Mouse (Mus musculus): ENCODE measurements around the gene Tmem107.
A peak's percentile ranks its signal among the peaks of the same experiment; 100 is the strongest.

Gene Tmem107

GRCm38 (mm10) chr11:69106842-69107241 is 36.2 kb downstream of the Tmem107 start:
- no peak for DNase-seq (ENCODE audit: low spot score in 2 of 2)

GRCm38 (mm10) chr11:69107676-69108075 is 37.1 kb downstream of the Tmem107 start:
- no peak for DNase-seq (ENCODE audit: low spot score in 2 of 2)

- DNase-seq (ENCODE audit: low spot score in 2 of 2) = no peak
Measured at GRCm38 (mm10) chr11:69108223-69108622, 37.6 kb downstream of the Tmem107 start.

GRCm38 (mm10) chr11:69109032-69109900 is 38.7 kb downstream of the Tmem107 start:
- no peak for DNase-seq (ENCODE audit: low spot score in 2 of 2)

- DNase-seq (ENCODE audit: low spot score in 2 of 2) = peak; percentile 84 to 89
Measured at GRCm38 (mm10) chr11:69110319-69111046, 39.9 kb downstream of the Tmem107 start.

GRCm38 (mm10) chr11:69111051-69111810 is 40.6 kb downstream of the Tmem107 start:
- no peak for DNase-seq (ENCODE audit: low spot score in 2 of 2)

GRCm38 (mm10) chr11:69111865-69112264 is 41.3 kb downstream of the Tmem107 start:
- DNase-seq (ENCODE audit: low spot score in 2 of 2) = no peak

GRCm38 (mm10) chr11:69114018-69114417 is 43.4 kb downstream of the Tmem107 start:
- DNase-seq (ENCODE audit: low spot score in 2 of 2) = no peak

GRCm38 (mm10) chr11:69114621-69115020 is 44.0 kb downstream of the Tmem107 start:
- DNase-seq (ENCODE audit: low spot score in 2 of 2) = no peak

- no peak for DNase-seq (ENCODE audit: low spot score in 2 of 2)
Measured at GRCm38 (mm10) chr11:69116843-69117242, 46.2 kb downstream of the Tmem107 start.

GRCm38 (mm10) chr11:69117737-69118695 is 47.4 kb downstream of the Tmem107 start:
- DNase-seq (ENCODE audit: low spot score in 2 of 2) = peak; percentile 66 to 70

GRCm38 (mm10) chr11:69118765-69119164 is 48.2 kb downstream of the Tmem107 start:
- DNase-seq (ENCODE audit: low spot score in 2 of 2) = peak; percentile 76 to 88

GRCm38 (mm10) chr11:69119446-69120155 is 49.0 kb downstream of the Tmem107 start:
- DNase-seq (ENCODE audit: low spot score in 2 of 2) = no peak

GRCm38 (mm10) chr11:69120221-69121000 is 49.8 kb downstream of the Tmem107 start, which contains the start of gene Hes7:
TSS of gene Hes7 (plus strand) at chr11:69120404.
- DNase-seq (ENCODE audit: low spot score in 2 of 2) = no peak

GRCm38 (mm10) chr11:69121001-69121740 is 50.6 kb downstream of the Tmem107 start:
- no peak for DNase-seq (ENCODE audit: low spot score in 2 of 2)

GRCm38 (mm10) chr11:69121741-69122335 is 51.2 kb downstream of the Tmem107 start:
- DNase-seq (ENCODE audit: low spot score in 2 of 2) = no peak

GRCm38 (mm10) chr11:69122336-69122951 is 51.8 kb downstream of the Tmem107 start, which contains the start of gene 9130213A22Rik:
TSS of gene 9130213A22Rik (minus strand) at chr11:69122589.
- peak; percentile 80 to 85 for DNase-seq (ENCODE audit: low spot score in 2 of 2)

Data from spleen, postnatal 36 days (tissue).